Mouse (Mus musculus): ENCODE results near the gene Trim15.
A peak's percentile ranks its signal among the peaks of the same experiment; 100 is the strongest.

Trim15 gene

DNA sequence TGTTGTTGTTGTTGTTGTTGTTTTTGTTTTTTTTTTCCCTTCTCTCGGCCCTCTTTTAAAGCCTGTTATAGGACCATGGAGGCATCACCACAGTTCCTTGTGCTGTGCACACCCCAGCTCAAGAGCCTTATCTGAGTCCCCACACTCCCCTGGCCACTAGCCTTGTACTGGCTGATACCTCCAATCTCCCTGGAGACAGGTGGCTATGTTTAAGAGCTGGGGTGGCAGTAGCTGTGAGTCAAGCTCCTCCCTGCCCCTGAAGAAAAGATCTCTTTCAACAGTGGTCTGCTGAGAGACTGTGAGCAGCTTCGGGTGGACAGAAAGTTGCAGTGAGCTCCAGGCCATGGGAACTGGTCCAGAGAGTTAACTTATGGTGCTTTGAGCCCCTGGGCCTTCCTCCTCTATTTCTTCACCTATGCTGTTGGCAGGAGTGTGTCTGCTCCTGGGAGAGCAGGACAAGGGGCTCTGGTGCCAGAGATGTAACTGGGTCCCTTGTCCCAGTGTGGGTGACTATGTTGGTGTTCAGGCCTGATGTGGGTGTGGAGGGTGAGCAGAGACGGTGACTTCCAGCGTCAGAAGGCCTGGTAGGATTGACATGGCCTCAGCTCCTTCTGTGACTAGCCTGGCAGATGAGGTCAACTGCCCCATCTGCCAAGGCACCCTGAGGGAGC lies 2.4 kb upstream of the Trim15 start, which contains the start of gene Trim10:
Gene Trim10 (plus strand): TSS at position 291 of the 671 bp plus-strand sequence.
- DNase-seq (ENCODE audit: low spot score in 2 of 2), result no peak

DNA sequence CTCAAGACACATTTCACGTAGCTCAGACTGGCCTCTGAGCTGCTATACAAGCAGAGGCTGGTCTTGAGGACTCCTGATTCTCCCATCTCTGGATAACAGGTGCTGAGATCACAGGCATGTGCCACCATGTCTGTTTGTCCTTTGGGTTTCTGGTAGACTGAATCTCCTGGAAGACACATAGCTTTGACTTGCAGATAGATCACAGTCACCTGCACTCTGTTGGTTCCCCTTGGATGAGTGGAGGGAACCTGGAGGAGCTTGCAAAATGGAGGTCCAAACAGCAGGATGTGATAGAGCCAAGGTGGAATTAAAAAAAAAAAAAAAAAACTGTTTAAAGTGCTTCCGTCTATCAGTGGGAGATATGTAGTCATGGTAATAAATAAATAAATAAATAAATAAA lies 1.8 kb upstream of the Trim15 start:
- DNase-seq (ENCODE audit: low spot score in 2 of 2), result no peak

DNA sequence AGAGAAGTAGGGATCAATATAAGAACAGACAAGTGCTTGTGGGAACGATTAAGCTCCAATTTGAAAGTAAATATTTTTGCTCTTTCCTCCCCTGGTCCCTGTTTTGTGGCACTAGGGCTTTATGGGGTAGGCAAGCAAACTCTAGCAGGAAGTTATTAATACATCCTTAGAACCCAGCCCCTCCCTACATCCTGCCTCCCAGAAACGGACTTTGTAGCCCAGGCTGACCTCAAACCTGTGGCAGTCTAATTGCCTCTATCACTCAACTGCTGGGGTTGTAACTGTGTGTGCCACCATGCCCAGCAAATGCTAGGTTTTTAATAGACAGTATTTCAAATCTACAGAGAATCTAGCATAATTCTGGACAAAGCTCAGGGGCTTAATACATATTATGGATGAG lies 5.3 kb downstream of the Trim15 start:
- DNase-seq (ENCODE audit: low spot score in 2 of 2), result no peak

DNA sequence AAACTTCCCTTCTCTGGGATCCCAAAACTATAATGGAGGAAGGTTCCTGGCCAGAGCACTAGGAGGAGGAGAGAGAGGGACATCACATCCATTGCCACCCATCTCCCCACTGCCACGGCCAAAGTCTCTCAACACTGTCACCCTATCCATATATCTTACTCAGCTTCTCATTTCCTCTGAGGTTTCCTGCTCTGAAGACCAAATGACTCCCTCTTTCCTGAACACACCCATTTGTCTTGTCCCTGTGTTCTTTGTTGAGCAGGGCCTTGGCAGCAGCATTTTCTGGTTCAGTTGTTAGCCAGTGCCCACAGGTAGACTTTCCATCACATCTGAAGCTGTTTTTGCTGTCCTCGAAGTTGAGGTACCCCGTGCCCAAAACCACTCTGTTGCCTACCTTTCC lies 8.8 kb downstream of the Trim15 start:
- no peak for DNase-seq (ENCODE audit: low spot score in 2 of 2)

DNA sequence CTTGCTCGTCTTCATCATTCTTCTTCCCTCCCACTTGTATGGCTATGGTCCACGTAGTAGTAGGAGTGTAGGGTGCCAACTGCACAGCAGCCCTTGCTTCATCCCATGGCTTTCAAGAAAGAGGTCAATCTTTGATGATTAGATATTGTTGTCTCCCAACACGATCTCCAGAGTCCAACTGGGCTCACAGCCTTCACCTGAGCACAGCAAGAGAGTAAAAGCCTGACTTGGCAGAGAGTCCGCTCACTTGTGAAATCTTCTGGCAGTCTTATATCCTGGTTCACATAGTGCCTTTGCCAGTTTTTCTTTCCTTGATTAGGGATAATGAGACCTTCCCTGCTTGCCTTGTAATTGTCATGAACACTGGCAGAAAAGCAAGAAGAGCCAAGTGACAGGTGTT lies 10.8 kb downstream of the Trim15 start:
- no peak for DNase-seq (ENCODE audit: low spot score in 2 of 2)

DNA sequence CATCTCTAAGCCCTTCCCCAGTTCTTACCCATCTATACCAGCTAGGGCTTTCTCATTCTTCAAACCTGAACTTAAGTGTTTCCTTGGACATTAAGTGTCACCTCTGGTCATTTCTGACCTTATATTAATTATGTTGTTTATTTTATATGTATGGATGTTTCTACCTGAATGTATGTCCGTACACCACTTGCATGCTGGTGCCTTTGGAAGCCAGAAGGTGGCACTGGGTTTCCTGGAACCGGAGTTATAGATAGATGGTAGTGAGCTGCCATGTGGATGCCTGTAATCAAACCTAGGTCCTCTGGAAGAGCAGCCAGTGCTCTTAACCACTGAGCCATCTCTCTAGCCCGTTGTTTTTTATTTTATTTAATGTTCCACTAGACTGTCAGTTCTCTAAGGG lies 11.5 kb downstream of the Trim15 start:
- no peak for DNase-seq (ENCODE audit: low spot score in 2 of 2)

DNA sequence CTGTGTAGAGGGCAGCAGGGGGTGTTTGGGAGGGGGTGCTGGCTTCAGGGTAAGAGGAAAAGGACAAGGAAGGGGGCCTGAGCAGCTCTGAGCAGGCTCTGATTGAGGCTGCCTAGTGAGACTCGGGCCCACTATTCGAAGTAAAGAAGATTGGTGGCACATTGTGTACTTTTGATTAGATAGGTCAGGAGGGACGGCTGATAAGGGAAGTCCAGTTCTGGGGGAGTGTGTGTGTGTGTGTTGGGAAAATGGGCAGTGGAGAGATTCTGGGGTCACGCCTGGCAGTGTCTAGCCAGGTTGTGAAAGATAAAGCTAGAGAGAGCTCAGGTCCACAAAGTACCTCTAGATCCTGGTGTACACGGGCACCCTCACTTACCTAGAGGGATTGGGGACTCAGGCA lies 15.4 kb downstream of the Trim15 start:
- no peak for DNase-seq (ENCODE audit: low spot score in 2 of 2)

DNA sequence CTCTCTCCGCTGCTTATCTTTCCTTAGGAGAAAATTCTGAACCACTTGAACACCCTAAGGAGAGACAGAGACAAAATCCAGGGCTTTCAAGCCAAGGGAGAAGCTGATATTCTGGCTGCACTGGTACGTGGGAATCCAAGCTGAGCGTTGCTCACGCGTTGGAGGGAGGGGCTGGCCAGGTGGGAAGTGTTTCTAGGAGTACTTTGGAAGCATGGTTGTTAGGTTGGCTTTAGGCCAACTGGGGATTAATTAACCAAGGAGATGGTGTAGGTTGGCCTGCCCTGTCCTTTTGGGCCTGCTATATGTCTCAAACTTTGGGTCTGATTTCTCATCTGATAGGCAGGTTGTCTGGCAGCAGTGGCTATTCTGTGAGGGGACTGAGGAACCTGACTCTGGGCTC lies 15.8 kb downstream of the Trim15 start:
- no peak for DNase-seq (ENCODE audit: low spot score in 2 of 2)

DNA sequence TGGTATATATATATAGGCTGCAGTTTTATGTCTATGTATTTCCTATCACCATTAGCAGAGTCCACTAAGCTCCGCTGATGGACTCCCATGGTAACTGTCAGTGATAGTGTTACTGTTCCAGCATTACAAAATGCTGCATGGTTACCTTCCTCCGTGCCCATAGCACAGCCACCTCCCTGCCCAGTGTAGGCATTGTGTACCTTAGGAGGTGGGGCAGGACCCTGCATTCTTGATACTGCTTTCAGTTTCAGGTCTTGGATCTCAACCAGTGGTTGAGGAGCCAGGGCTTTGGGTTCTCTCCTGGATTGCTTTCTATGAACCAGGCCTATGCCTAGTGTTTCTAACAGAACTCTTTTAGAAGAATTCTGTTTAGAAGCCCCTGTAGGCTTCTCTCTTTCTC lies 17.0 kb downstream of the Trim15 start:
- DNase-seq (ENCODE audit: low spot score in 2 of 2), result no peak

DNA sequence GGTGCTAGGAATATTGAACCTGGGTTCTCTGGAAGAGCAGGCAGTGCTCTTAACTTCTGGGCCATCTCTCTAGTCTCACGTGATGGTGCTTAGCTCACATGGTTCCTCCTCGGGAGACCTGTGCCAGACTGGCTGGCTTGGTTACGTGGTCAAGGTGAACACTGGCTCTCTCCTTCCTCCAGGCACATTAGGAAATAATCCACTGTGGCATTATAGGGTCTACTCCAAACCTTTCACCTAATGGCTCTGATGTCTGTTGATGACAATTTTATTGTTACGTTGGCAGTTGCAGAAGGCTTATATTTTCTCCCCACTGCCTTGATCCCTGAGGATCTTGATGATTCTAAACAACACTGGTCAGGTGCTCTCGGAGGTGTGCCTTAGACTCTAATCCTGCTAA lies 18.1 kb downstream of the Trim15 start:
- DNase-seq (ENCODE audit: low spot score in 2 of 2), result no peak

DNA sequence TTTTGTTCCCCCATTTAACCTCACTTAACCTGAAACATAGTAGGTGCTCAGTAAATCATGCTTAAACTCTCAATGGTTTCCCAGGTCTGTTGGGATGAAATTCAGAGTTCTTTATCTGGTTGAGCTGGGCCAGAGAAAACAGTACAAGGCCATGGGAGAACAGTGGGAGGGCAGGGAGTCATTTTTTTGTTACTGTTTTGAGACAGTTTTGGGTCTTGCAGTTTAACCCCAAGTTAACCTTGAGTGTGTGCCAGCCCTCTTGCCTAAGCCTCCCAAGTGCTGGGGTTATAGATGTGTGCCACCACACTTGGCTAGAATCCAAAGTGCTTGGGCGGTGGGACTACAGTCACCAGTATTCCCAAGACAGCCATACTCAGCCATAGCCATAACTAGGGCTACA lies 22.3 kb downstream of the Trim15 start:
- no peak for DNase-seq (ENCODE audit: low spot score in 2 of 2)

DNA sequence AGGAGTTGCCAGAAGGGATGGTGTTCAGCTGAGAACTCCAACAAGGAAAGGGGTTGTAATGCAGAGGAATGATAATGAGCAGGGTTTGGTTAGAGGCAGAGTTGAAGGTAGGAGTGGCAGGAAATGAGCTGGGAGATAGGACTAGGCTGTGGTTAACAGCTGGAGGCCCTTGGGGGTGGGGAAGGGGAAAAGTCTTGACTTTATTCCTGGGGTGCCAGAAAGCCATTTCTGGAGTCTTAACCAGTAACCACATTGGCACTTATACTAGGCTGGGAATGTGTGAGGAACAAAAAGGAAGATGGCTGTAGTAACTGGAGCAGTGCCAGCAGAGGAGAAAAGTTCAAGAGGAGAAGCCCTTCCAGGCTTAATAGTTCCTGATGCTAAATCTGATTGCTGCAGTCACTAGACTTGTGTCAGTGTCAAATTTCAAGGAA lies 22.7 kb downstream of the Trim15 start:
- DNase-seq (ENCODE audit: low spot score in 2 of 2), result no peak

DNA sequence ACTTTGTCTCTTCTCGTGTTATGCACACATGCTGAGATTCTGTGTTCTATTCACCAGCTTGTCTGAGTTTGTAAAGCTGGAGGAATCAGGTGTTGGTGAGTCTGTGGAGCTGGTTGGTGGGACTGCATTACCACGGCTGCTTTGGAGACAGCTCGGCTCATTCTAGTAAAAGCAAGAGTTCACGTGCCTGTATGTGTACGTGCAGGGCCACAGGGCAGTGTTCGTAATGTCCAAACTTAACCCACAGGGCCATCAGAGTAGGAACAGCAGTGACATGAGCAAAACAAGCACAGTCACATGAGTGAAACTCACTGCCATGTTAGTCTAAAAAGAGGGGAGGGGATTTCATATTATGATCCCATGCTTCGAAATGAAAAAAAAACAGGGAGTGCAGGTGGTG lies 23.3 kb downstream of the Trim15 start:
- DNase-seq (ENCODE audit: low spot score in 2 of 2), result no peak

DNA sequence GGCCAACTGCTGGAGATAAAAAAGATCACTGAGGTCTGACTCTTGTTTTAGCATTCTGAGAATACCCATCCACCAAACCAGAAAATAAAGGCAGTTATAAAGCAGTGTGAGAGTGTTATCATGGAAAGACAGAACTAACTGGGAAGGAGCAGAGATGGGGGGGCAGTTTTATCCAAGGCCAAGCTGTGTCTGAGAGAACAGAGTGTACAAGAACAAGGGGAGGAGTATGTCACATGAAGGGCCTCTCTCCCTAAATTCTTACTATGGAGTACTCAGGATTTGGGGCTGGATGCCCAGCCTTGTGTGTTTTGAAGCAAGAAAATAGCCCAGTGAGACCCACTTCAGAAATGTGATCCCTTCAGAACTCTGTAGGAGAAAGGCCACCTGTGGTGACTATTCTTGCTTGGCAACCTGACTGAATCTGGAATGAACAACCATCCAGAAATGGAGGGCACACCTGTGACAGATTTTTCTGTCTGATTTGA lies 26.0 kb downstream of the Trim15 start:
- no peak for DNase-seq (ENCODE audit: low spot score in 2 of 2)

DNA sequence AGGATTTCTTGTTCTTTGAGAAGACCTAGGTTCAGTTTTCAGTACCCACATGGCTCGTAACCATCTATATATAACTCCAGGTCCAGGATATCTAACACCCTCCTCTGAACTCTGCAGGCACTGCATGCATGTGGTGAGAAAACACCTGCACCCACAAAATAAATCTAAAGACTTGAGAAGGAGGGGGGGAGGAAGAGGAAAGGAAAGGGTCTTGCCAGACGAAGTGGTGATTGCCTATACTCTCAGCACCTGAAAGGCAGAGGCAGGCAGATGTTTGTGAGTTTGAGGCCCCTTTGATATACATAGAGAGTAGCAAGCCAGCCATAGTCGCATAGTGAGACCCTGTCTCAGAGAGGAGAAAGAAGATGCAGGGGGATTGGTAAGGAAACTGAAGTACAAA lies 27.1 kb downstream of the Trim15 start:
- DNase-seq (ENCODE audit: low spot score in 2 of 2), result no peak

DNA sequence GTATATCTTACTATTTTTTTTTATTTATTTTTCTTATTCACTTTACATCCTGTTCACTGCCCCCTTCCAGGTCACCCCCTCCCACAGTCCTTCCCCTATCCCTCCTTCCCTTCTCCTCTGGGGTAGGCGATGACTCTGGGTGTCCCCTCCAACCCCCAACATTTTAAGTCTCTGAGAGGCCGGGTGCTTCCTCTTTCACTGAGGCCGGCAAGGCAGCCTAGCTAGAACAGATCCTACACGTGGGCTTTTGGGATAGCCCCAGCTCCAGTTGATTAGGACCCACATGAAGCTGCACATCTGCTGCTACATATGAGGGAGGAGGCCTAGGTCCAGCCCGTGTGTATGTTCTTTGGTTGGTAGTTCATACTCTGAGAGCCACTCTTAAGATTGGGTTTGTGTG lies 28.0 kb downstream of the Trim15 start:
- no peak for DNase-seq (ENCODE audit: low spot score in 2 of 2)

DNA sequence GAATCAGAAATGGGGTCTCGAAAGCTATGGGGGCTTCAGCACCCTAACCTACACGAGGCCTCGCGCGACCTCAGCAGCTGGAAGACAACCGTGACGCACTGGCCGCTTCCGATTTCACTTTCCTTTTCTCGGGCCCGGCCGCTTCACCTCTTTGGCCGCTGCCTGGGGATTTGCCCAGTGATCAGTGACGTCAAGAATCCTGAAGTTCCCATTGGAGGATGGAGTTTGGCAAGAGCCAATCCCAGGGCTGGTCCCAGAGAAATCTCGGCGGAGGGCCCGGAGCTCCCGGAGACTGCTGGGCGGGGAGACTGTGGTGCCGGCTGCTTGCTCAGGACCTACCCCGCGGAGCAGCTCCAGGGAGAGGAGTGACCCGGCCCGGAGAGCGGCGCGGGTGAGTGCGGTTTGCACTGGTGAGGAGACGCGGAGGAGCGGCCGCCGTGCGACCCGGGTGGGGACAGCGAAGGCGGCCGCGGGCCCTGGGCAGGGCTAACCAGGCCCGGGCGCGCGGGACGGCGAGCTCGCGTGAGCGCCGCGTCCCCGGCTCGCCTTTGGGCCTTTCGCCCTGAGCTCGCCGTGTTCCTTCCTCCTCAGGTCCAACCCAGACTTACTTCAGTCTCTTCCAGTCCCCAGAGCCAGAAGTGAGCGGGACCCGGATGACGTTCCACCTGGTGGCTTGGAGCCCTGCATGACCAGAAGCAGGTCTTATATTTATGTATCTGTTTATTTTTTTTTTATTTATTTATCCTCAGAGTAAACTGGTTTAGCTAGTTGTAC lies 29.9 kb downstream of the Trim15 start, which contains the start of gene Trim26:
Gene Trim26 (plus strand): TSS at position 261 of the 774 bp plus-strand sequence.
- DNase-seq (ENCODE audit: low spot score in 2 of 2), result peak; percentile 97

DNA sequence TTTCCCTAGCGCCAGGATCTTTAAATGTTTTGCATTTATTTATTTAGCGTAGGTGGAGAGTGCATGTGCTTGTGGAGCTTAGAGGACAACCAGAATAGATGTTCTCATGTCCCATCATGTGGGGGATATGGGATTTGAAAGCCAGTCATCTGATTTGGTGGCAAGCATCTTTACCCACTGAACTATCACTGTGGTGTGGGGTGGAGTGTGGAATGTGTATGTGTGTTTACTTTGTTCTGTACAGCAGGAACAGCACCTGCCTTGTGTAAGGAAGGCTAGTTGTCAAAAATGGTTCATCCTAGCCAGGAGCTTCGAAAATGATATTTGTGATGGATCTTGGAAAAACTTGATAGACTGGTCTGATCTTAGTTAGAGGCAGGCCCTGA lies 30.6 kb downstream of the Trim15 start:
- no peak for DNase-seq (ENCODE audit: low spot score in 2 of 2)

DNA sequence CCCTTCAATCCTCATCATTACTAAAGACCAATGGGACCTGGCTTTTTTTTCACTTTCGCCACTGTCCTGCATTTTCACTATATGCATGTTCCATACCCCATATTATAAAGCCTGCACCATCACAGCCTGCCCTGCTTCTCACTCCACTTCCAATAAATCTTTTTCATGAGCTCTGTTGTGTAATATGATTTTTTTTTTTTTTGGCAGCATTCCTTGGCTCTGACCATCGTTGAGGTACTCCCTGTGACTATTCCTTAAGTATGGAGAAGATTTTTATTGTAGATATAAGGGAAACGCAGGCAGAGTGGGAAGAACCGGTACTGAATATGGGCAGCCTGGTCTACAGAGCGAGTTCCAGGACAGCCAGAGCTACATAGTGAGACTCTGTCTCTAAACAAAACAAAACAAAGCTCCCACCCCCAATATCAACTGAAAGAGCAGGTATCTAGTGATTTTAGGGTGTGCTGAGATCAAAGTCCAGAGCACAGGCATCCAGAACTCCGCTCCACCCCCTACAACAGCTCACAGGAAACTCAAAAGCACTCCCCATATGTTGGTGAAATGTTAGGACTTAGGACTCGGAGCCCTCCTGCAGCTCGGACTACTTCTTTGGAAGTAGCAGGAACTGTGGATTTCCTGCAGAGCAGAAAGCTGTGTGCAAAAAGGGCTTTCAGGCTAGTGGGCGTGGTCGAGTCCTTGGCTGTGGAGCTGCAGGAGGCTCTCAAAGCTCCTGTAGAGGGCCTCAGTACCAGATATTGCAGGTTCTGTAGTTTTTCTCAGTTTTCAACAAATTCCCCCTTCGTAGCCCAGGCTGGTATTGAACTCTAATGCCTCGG lies 31.2 kb downstream of the Trim15 start:
- peak; percentile 45 to 67 for DNase-seq (ENCODE audit: low spot score in 2 of 2)

DNA sequence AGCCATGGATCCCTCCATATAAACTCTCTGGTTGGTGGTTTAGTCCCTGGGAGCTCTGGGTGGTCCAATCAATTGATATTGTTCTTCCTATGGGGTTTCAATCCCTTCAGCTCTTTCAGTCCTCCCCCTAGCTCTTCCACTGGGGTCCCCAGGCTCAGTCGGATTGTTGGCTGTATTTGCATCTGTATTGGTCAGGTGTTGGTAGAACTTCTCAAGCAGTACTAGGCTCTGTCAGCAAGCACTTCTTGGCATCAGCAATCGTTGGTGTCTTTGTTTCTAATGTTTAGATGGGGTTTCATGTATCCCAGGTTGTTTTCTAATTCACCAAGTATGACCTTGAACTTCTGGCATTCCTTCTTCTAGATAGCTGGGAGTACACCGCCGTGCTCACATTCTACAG lies 34.3 kb downstream of the Trim15 start:
- DNase-seq (ENCODE audit: low spot score in 2 of 2), result no peak

DNA sequence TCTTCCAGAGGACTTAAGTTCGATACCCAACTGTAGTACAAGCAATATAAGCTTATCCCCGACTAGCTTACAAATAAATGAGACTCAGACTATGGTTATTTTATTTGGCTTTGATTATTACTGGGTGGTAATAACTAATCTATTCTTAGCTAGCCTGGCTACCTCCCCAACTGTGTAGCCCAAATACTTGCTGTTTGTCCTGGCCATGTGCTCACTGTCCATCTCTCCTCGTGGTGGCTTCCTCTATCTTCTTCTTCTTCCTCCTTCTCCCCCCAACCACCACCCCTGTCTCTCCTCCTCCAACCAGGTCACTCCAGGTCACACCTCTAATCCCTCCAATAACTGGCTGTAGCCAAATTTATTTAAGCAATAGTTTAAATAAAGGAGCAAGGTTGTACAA lies 36.5 kb downstream of the Trim15 start:
- DNase-seq (ENCODE audit: low spot score in 2 of 2), result no peak

DNA sequence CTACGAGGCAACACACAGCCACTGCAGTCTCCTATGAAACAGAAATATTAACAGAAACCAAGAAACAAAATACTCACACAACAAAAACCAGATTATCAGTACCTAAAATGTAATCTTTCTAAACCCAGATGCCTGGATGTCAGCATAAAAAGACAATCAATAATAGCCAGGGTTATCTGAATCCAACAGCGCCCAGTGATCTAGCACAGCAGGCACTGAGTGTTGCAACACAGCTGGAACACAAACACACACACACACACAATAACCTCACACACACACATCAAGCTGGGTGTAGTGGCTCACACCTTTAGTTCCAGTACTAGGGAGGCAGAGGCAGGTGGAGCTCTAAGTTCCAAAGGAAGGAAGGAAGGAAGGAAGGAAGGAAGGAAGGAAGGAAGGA lies 38.5 kb downstream of the Trim15 start:
- no peak for DNase-seq (ENCODE audit: low spot score in 2 of 2)

All from urinary bladder, postnatal 4 days (tissue).